Mouse (Mus musculus): ENCODE results near the gene Gfy. TPM values are rescaled to one million over a fixed set of nuclear protein-coding genes. Genes with fewer than 3 reads are reported as not detected.
"Not testable (repeated sequence)": the region's sequence is repeated elsewhere in the genome, so short reads cannot be mapped to it uniquely, and the experiment has no call there.

Gene Gfy
- polyA plus RNA-seq, 1 experiment from 2014 or later, result not detected

GRCm38 (mm10) chr7:45155590-45155989 is 23.8 kb downstream of the Gfy start:
- Histone ChIP-seq H3K4me3 (no peak overlapping the region), H3K27me3 (replicated peaks) (no peaks in the 10 kb centered on the region), H3K4me2 (peak overlapping the region; percentile 77; the same call in 1 of the 2 replicates), H3K4me1 (peaks cover 17% of the 10 kb centered on the region), H3K9ac (no peak overlapping the region), H3K36me3 (peaks cover 44% of the 10 kb centered on the region), H3K27ac (replicated peaks) (no peak overlapping the region), H3K9me3 (no peaks in the 10 kb centered on the region)
- ATAC-seq (ENCODE audit: extremely low read depth, insufficient number of reproducible peaks, low FRiP score, low TSS enrichment), result no peak
- WGBS, result 85% methylated on average over 9 of the region's 9 CpGs

GRCm38 (mm10) chr7:45154993-45155514 is 24.3 kb downstream of the Gfy start:
- no peak for ATAC-seq (ENCODE audit: extremely low read depth, insufficient number of reproducible peaks, low FRiP score, low TSS enrichment)
- Histone ChIP-seq H3K9me3 (no peaks in the 10 kb centered on the region), H3K27me3 (replicated peaks) (no peaks in the 10 kb centered on the region), H3K4me1 (peaks cover 21% of the 10 kb centered on the region), H3K9ac (peak overlapping the region; percentile 95), H3K4me3 (peak overlapping the region; percentile 70), H3K4me2 (peak overlapping the region; percentile 77), H3K27ac (replicated peaks) (peak overlapping the region; percentile 32; the same call in 1 of the 2 replicates), H3K36me3 (peaks cover 38% of the 10 kb centered on the region)
- WGBS, result 71% methylated on average over 12 of the region's 12 CpGs

- Histone ChIP-seq H3K9ac (peak within 1 kb of the TSS; percentile 95), H3K4me3 (peak within 1 kb of the TSS; percentile 70), H3K27ac (replicated peaks) (peak within 1 kb of the TSS; percentile 95), H3K36me3 (peaks cover 31% of the 10 kb centered on the region), H3K4me2 (peak within 1 kb of the TSS; percentile 77), H3K27me3 (replicated peaks) (no peaks in the 10 kb centered on the region), H3K9me3 (no peaks in the 10 kb centered on the region), H3K4me1 (peaks cover 21% of the 10 kb centered on the region)
- WGBS, result 4% methylated on average over 69 of the region's 69 CpGs
- peak; percentile 89 for ATAC-seq (ENCODE audit: extremely low read depth, insufficient number of reproducible peaks, low FRiP score, low TSS enrichment)
Observed at GRCm38 (mm10) chr7:45154096-45154992, 25.0 kb downstream of the Gfy start, which contains the start of the genes Pih1d1 and Aldh16a1. TSS of gene Pih1d1 (plus strand) at chr7:45154303. TSS of gene Aldh16a1 (minus strand) at chr7:45154584.

GRCm38 (mm10) chr7:45153586-45153985 is 25.8 kb downstream of the Gfy start:
- Histone ChIP-seq H3K27ac (replicated peaks) (peak overlapping the region; percentile 95), H3K4me2 (peak overlapping the region; percentile 77), H3K27me3 (replicated peaks) (no peaks in the 10 kb centered on the region), H3K9me3 (no peaks in the 10 kb centered on the region), H3K36me3 (peaks cover 24% of the 10 kb centered on the region), H3K4me3 (peak overlapping the region; percentile 70), H3K4me1 (peaks cover 21% of the 10 kb centered on the region), H3K9ac (peak overlapping the region; percentile 95)
- ATAC-seq (ENCODE audit: extremely low read depth, insufficient number of reproducible peaks, low FRiP score, low TSS enrichment), result no peak
- 1% methylated on average over 5 of the region's 5 CpGs for WGBS

GRCm38 (mm10) chr7:45153052-45153451 is 26.3 kb downstream of the Gfy start:
- H3K36me3 ChIP-seq, result peaks cover 21% of the 10 kb centered on the region
- not testable (repeated sequence) for H3K9me3 ChIP-seq; H3K27ac ChIP-seq (replicated peaks); ATAC-seq (ENCODE audit: extremely low read depth, insufficient number of reproducible peaks, low FRiP score, low TSS enrichment); H3K27me3 ChIP-seq (replicated peaks)
- peak overlapping the region; percentile 70; the same call in 1 of the 2 replicates for H3K4me3 ChIP-seq
- peaks cover 24% of the 10 kb centered on the region for H3K4me1 ChIP-seq
- 88% methylated on average over 2 of the region's 2 CpGs for WGBS
- H3K9ac ChIP-seq, result peak overlapping the region; percentile 95; the same call in 1 of the 2 replicates
- H3K4me2 ChIP-seq, result peak overlapping the region; percentile 77

- H3K4me2 ChIP-seq, result no peak overlapping the region
- peaks cover 24% of the 10 kb centered on the region for H3K4me1 ChIP-seq
- 0 out of 2 replicates have a peak overlapping the region, but pooled peaks have one; percentile 4 for H3K9ac ChIP-seq
- WGBS, result 52% methylated on average over 11 of the region's 11 CpGs
- H3K36me3 ChIP-seq, result peaks cover 24% of the 10 kb centered on the region
- no peak for ATAC-seq (ENCODE audit: extremely low read depth, insufficient number of reproducible peaks, low FRiP score, low TSS enrichment)
- no peak overlapping the region for H3K4me3 ChIP-seq
- H3K27me3 ChIP-seq (replicated peaks), result no peaks in the 10 kb centered on the region
- no peak overlapping the region for H3K27ac ChIP-seq (replicated peaks)
- no peaks in the 10 kb centered on the region for H3K9me3 ChIP-seq
Observed at GRCm38 (mm10) chr7:45151303-45151702, 28.1 kb downstream of the Gfy start.

- Histone ChIP-seq H3K9me3 (no peaks in the 10 kb centered on the region), H3K36me3 (peaks cover 29% of the 10 kb centered on the region), H3K27ac (replicated peaks) (no peak overlapping the region; the same call in 1 of the 2 replicates), H3K27me3 (replicated peaks) (no peaks in the 10 kb centered on the region), H3K4me2 (no peak overlapping the region), H3K4me3 (no peak overlapping the region), H3K9ac (peak overlapping the region; percentile 19; the same call in 1 of the 2 replicates), H3K4me1 (peaks cover 23% of the 10 kb centered on the region)
- WGBS, result 58% methylated on average over 4 of the region's 4 CpGs
- no peak for ATAC-seq (ENCODE audit: extremely low read depth, insufficient number of reproducible peaks, low FRiP score, low TSS enrichment)
Observed at GRCm38 (mm10) chr7:45150321-45150720, 29.0 kb downstream of the Gfy start.

- H3K36me3 ChIP-seq, result peaks cover 37% of the 10 kb centered on the region
- H3K4me2 ChIP-seq, result no peak overlapping the region
- H3K4me1 ChIP-seq, result peaks cover 16% of the 10 kb centered on the region
- no peak for ATAC-seq (ENCODE audit: extremely low read depth, insufficient number of reproducible peaks, low FRiP score, low TSS enrichment)
- no peaks in the 10 kb centered on the region for H3K9me3 ChIP-seq
- no peaks in the 10 kb centered on the region for H3K27me3 ChIP-seq (replicated peaks)
- no peak overlapping the region for H3K4me3 ChIP-seq
- H3K9ac ChIP-seq, result no peak overlapping the region
- H3K27ac ChIP-seq (replicated peaks), result no peak overlapping the region
- 66% methylated on average over 6 of the region's 6 CpGs for WGBS
Observed at GRCm38 (mm10) chr7:45149545-45149944, 29.8 kb downstream of the Gfy start.

GRCm38 (mm10) chr7:45148534-45149098 is 30.8 kb downstream of the Gfy start:
- Histone ChIP-seq H3K4me3 (no peak overlapping the region), H3K9me3 (no peaks in the 10 kb centered on the region), H3K27ac (replicated peaks) (peak overlapping the region; percentile 26; the same call in 1 of the 2 replicates), H3K4me2 (no peak overlapping the region), H3K4me1 (peaks cover 15% of the 10 kb centered on the region), H3K9ac (no peak overlapping the region), H3K27me3 (replicated peaks) (no peaks in the 10 kb centered on the region), H3K36me3 (peaks cover 46% of the 10 kb centered on the region)
- 40% methylated on average over 4 of the region's 4 CpGs for WGBS
- ATAC-seq (ENCODE audit: extremely low read depth, insufficient number of reproducible peaks, low FRiP score, low TSS enrichment), result no peak

GRCm38 (mm10) chr7:45147899-45148298 is 31.5 kb downstream of the Gfy start:
- Histone ChIP-seq H3K4me2 (no peak overlapping the region), H3K9me3 (no peaks in the 10 kb centered on the region), H3K9ac (no peak overlapping the region), H3K4me1 (peaks cover 11% of the 10 kb centered on the region), H3K27ac (replicated peaks) (peak overlapping the region; percentile 26; the same call in 1 of the 2 replicates), H3K4me3 (no peak overlapping the region), H3K36me3 (peaks cover 53% of the 10 kb centered on the region), H3K27me3 (replicated peaks) (no peaks in the 10 kb centered on the region)
- ATAC-seq (ENCODE audit: extremely low read depth, insufficient number of reproducible peaks, low FRiP score, low TSS enrichment), result no peak
- WGBS, result 71% methylated on average over 11 of the region's 11 CpGs

- H3K4me3 ChIP-seq, result no peak overlapping the region
- ATAC-seq (ENCODE audit: extremely low read depth, insufficient number of reproducible peaks, low FRiP score, low TSS enrichment), result no peak
- H3K9me3 ChIP-seq, result no peaks in the 10 kb centered on the region
- peaks cover 60% of the 10 kb centered on the region for H3K36me3 ChIP-seq
- no peak overlapping the region for H3K27ac ChIP-seq (replicated peaks)
- H3K27me3 ChIP-seq (replicated peaks), result no peaks in the 10 kb centered on the region
- no peak overlapping the region for H3K9ac ChIP-seq
- WGBS, result 88% methylated on average over 11 of the region's 11 CpGs
- peaks cover 11% of the 10 kb centered on the region for H3K4me1 ChIP-seq
- H3K4me2 ChIP-seq, result no peak overlapping the region
Observed at GRCm38 (mm10) chr7:45147267-45147666, 32.1 kb downstream of the Gfy start.

Data from heart, embryonic 13.5 days (tissue).